Mouse (Mus musculus) small intestine, adult 2 months (tissue): ENCODE results near the gene Hacd3. TPM values are rescaled to one million over a fixed set of nuclear protein-coding genes. Genes with fewer than 3 reads are reported as not detected.
"Not testable (repeated sequence)": the region's sequence is repeated elsewhere in the genome, so short reads cannot be mapped to it uniquely, and the experiment has no call there.

Experiments
- H3K27ac ChIP-seq: fragments of 200-500 bp; 2 replicates; pipeline ENCODE4 v1.5.1; 2012; ENCODE audit warnings: low read depth, low read length, control low read depth, inconsistent platforms; ENCODE audit not compliant: insufficient read depth
- H3K27me3 ChIP-seq: fragments of 200-500 bp; 2 replicates; pipeline ENCODE4 v1.6.1; 2012; ENCODE audit warnings: mild to moderate bottlenecking, moderate library complexity, low read length, inconsistent platforms; ENCODE audit not compliant: control insufficient read depth, insufficient read depth
- H3K36me3 ChIP-seq: fragments of 200-500 bp; 2 replicates; pipeline ENCODE4 v1.6.1; 2012; ENCODE audit warnings: mild to moderate bottlenecking, low read length, control low read depth, inconsistent platforms; ENCODE audit not compliant: control insufficient read depth, insufficient read depth
- H3K4me1 ChIP-seq: fragments of 200-500 bp; 2 replicates; pipeline ENCODE4 v1.6.1; 2012; ENCODE audit warnings: low read length, inconsistent platforms, mixed read lengths; ENCODE audit not compliant: control insufficient read depth, insufficient read depth, insufficient read length
- H3K4me3 ChIP-seq: fragments of 200-500 bp; 2 replicates; pipeline ENCODE4 v1.5.1; 2012; ENCODE audit warnings: low read depth, mild to moderate bottlenecking, control low read depth, inconsistent platforms, low read length, moderate library complexity
- CTCF ChIP-seq: fragments of 200-500 bp; IDR thresholded peaks from 2 replicates; pipeline ENCODE4 v1.5.1; 2012; ENCODE audit warnings: low read depth, mild to moderate bottlenecking, control low read depth, inconsistent platforms, low read length, moderate library complexity, mixed read lengths; ENCODE audit not compliant: insufficient replicate concordance, insufficient read length; ENCODE audit errors: extremely low read depth
- POLR2A ChIP-seq: fragments of 200-500 bp; IDR thresholded peaks from 2 replicates; pipeline ENCODE4 v1.6.1; 2012; ENCODE audit warnings: low read depth, mild to moderate bottlenecking, control low read depth, inconsistent platforms, low read length, moderate library complexity
- WGBS: fragments of 180-500 bp; shearing (Covaris S2); methylation state at CpG from one replicate; pipeline ENCODE4 v1.1.7; 2018; 5-methylcytosine and 5-hydroxymethylcytosine counted together
- polyA plus RNA-seq: library from polyadenylated mRNA; depleted of rRNA; stranded (reverse); fragments of >200 nt; gene quantifications from 2 replicates; pipeline ENCODE4 v1.2.3, GENCODE M21; 2012

Hacd3 gene
- polyA plus RNA-seq, 1 experiment, result 17.2 TPM

- no peak for TF ChIP-seq CTCF
- TF ChIP-seq POLR2A, result no peak
- H3K36me3 ChIP-seq, result peaks cover 37% of the 10 kb centered on the region
- peaks cover 2% of the 10 kb centered on the region; the same call in 1 of the 2 replicates for H3K4me1 ChIP-seq
- no peak overlapping the region for H3K27ac ChIP-seq
- WGBS, result 84% methylated on average over 8 of the region's 8 CpGs
- no peaks in the 10 kb centered on the region for H3K27me3 ChIP-seq
- H3K4me3 ChIP-seq, result no peak overlapping the region
These were observed 15.4 kb upstream of the Hacd3 start for GRCm38 (mm10) chr9:65036861-65037260.

GRCm38 (mm10) chr9:65036456-65036855 lies 15.0 kb upstream of the Hacd3 start:
- H3K4me1 ChIP-seq, result peaks cover 4% of the 10 kb centered on the region; the same call in 1 of the 2 replicates
- H3K4me3 ChIP-seq, result no peak overlapping the region
- H3K27ac ChIP-seq, result no peak overlapping the region
- H3K27me3 ChIP-seq, result no peaks in the 10 kb centered on the region
- WGBS, result 80% methylated on average over 1 of the region's 1 CpGs
- TF ChIP-seq POLR2A, result no peak
- H3K36me3 ChIP-seq, result peaks cover 33% of the 10 kb centered on the region

- Histone ChIP-seq H3K27me3 (no peaks in the 10 kb centered on the region), H3K27ac (peak within 1 kb of the TSS; percentile 86), H3K4me1 (peaks cover 6% of the 10 kb centered on the region; the same call in 1 of the 2 replicates), H3K36me3 (peaks cover 4% of the 10 kb centered on the region), H3K4me3 (peak within 1 kb of the TSS; percentile 88)
- under 1% methylated on average over 83 of the region's 85 CpGs for whole genome bisulfite sequencing
- TF ChIP-seq CTCF, result peak; percentile 94
- TF ChIP-seq POLR2A, result peak; percentile 46; the same call in 1 of the 2 replicates
These were observed 11.0 kb upstream of the Hacd3 start, which contains the start of gene Dpp8 for GRCm38 (mm10) chr9:65032269-65033108. Dpp8 (plus strand) TSS chr9:65032414.

GRCm38 (mm10) chr9:65031894-65032268 lies 10.4 kb upstream of the Hacd3 start:
- WGBS, result 36% methylated on average over 4 of the region's 4 CpGs
- TF ChIP-seq POLR2A (no peak), CTCF (no peak)
- no peak overlapping the region; the same call in 1 of the 2 replicates for H3K27ac ChIP-seq
- peaks cover 6% of the 10 kb centered on the region; the same call in 1 of the 2 replicates for H3K4me1 ChIP-seq
- peaks cover 2% of the 10 kb centered on the region for H3K36me3 ChIP-seq
- H3K27me3 ChIP-seq, result no peaks in the 10 kb centered on the region
- peak overlapping the region; percentile 11; the same call in 1 of the 2 replicates for H3K4me3 ChIP-seq

GRCm38 (mm10) chr9:65031355-65031754 lies 9.9 kb upstream of the Hacd3 start:
- not testable (repeated sequence) for H3K36me3 ChIP-seq, H3K4me3 ChIP-seq, H3K4me1 ChIP-seq, H3K27me3 ChIP-seq, H3K27ac ChIP-seq
- WGBS, result 60% methylated on average over 5 of the region's 5 CpGs

GRCm38 (mm10) chr9:65028313-65028712 lies 6.8 kb upstream of the Hacd3 start:
- no peak overlapping the region for H3K4me3 ChIP-seq
- TF ChIP-seq POLR2A (no peak), CTCF (no peak)
- H3K27me3 ChIP-seq, result no peaks in the 10 kb centered on the region
- peaks cover 6% of the 10 kb centered on the region; the same call in 1 of the 2 replicates for H3K4me1 ChIP-seq
- 93% methylated on average over 5 of the region's 5 CpGs for WGBS
- H3K27ac ChIP-seq, result no peak overlapping the region
- H3K36me3 ChIP-seq, result no peaks in the 10 kb centered on the region

- 91% methylated on average over 7 of the region's 7 CpGs for WGBS
- Histone ChIP-seq H3K27me3 (no peaks in the 10 kb centered on the region), H3K4me3 (no peak overlapping the region), H3K27ac (no peak overlapping the region), H3K4me1 (peaks cover 13% of the 10 kb centered on the region; the same call in 1 of the 2 replicates), H3K36me3 (no peaks in the 10 kb centered on the region)
- TF ChIP-seq CTCF (no peak), POLR2A (no peak)
These were observed 5.7 kb upstream of the Hacd3 start for GRCm38 (mm10) chr9:65027241-65027640.
